18 mouse cellular contexts compared by ENCODE assay signal in the genomic region with DNA sequence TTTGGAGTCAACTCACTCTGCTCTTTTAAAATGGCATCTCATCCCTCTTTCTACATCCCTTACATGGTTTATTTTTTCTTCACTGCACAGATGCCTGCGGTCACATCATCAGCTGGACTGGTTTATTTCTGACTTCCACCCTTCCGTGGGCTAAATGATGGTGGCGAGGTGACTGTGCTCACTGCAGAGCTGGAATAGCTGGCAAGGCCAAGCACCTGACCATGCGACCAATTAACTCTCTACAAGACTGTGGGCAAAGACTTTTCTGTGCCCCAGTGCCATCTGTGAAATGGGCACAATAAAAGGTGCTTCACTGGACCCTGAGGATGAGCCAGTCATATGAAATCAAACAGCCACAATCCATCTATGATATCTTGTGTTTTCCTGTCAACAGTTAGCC.
DNase-seq lines count a peak whose midpoint lies in the region; ATAC-seq and TF ChIP-seq lines count a peak whose summit lies in the region.
"Had no signal": no experiment of that assay in that cellular context is flagged by ENCODE, and none has a peak within 500 bp of the region (broad histone marks: within the 10 kb centered on the region; RNA-seq: fewer than 3 reads in every experiment).

No protein-coding gene starts in this region.

- DNase-seq in heart, adult 11 months: peak; percentile 62
- DNase-seq in heart, postnatal 10 days: no peak
- DNase-seq in heart, adult 2 months: no peak
- no peak for DNase-seq in heart, postnatal 25 days (ENCODE audit: low spot score)
- peak; percentile 69 for DNase-seq in midbrain, embryonic 11.5 days (ENCODE audit: low spot score, missing footprints)
- DNase-seq in midbrain, embryonic 14.5 days: no peak
- DNase-seq in forebrain, embryonic 10.5 days (ENCODE audit: extremely low spot score, low spot score): no peak
- DNase-seq: adrenal gland, postnatal 25 days; B cell, adult 2 months; cerebellum, adult 11 months; cerebellum, adult 11-12 months; cerebellum, adult 18-20 months had no signal

- peak overlapping the region; percentile 40 for H3K27ac ChIP-seq in heart, adult 2 months
- no peak overlapping the region for H3K27ac ChIP-seq in midbrain, embryonic 11.5 days (ENCODE audit: low read depth, low read length)
- no peak overlapping the region for H3K27ac ChIP-seq in midbrain, embryonic 14.5 days (replicated peaks; ENCODE audit: low read depth, low read length)
- peak overlapping the region; percentile 58 for H3K27ac ChIP-seq in brown adipose tissue, adult 24 weeks (replicated peaks; ENCODE audit: low read depth, low read length)
- H3K27ac ChIP-seq in forebrain, embryonic 10.5 days: no peak overlapping the region

- no peak overlapping the region for H3K4me2 ChIP-seq in midbrain, embryonic 11.5 days
- H3K4me2 ChIP-seq in midbrain, embryonic 14.5 days (ENCODE audit: low read length): no peak overlapping the region

- intact Hi-C loops in heart, postnatal 10 days (cut with DNase I): no loop called here
- intact Hi-C loops in heart, adult 2 months (cut with DNase I): no loop called here
- intact Hi-C loops in heart, postnatal 25 days (cut with DNase I): no loop called here

- H3K4me3 ChIP-seq in heart, adult 2 months: no peak overlapping the region
- no peak overlapping the region for H3K4me3 ChIP-seq in midbrain, embryonic 11.5 days (ENCODE audit: low read depth, low read length)
- H3K4me3 ChIP-seq in midbrain, embryonic 14.5 days (replicated peaks; ENCODE audit: low read depth, low read length): no peak overlapping the region
- no peak overlapping the region for H3K4me3 ChIP-seq in brown adipose tissue, adult 24 weeks (ENCODE audit: insufficient read depth, low read depth, low read length)
- H3K4me3 ChIP-seq in forebrain, embryonic 10.5 days: no peak overlapping the region

- H3K4me1 ChIP-seq in heart, adult 2 months (ENCODE audit: control insufficient read depth, insufficient read depth, low read length): peaks cover 9% of the 10 kb centered on the region
- no peaks in the 10 kb centered on the region for H3K4me1 ChIP-seq in midbrain, embryonic 11.5 days (ENCODE audit: control insufficient read depth, insufficient read depth, low read length)
- H3K4me1 ChIP-seq in midbrain, embryonic 14.5 days (ENCODE audit: control insufficient read depth, insufficient read depth, low read length): no peaks in the 10 kb centered on the region
- peaks cover 16% of the 10 kb centered on the region for H3K4me1 ChIP-seq in brown adipose tissue, adult 24 weeks (ENCODE audit: control insufficient read depth, insufficient read depth, insufficient read length, low read length)
- no peaks in the 10 kb centered on the region; the same call in 1 of the 2 replicates for H3K4me1 ChIP-seq in forebrain, embryonic 10.5 days

- peaks cover 9% of the 10 kb centered on the region for H3K36me3 ChIP-seq in heart, adult 2 months (ENCODE audit: control insufficient read depth, insufficient read depth, low read length)
- no peaks in the 10 kb centered on the region for H3K36me3 ChIP-seq in midbrain, embryonic 11.5 days (ENCODE audit: control insufficient read depth, insufficient read depth, low read length)
- H3K36me3 ChIP-seq in midbrain, embryonic 14.5 days (ENCODE audit: control insufficient read depth, insufficient read depth, low read length): 0 out of 2 replicates have a peak, but pooled peaks cover 3% of the 10 kb centered on the region
- no peaks in the 10 kb centered on the region for H3K36me3 ChIP-seq in forebrain, embryonic 10.5 days (replicated peaks)

- 90% methylated on average over 4 of the region's 4 CpGs for WGBS in heart, adult 2 months
- 93% methylated on average over 4 of the region's 4 CpGs for WGBS in midbrain, embryonic 11.5 days
- 93% methylated on average over 4 of the region's 4 CpGs for WGBS in midbrain, embryonic 14.5 days
- 90% methylated on average over 4 of the region's 4 CpGs for WGBS in forebrain, embryonic 10.5 days

- no peak overlapping the region for H3K9ac ChIP-seq in heart, adult 2 months (ENCODE audit: low read depth, low read length)
- no peak overlapping the region for H3K9ac ChIP-seq in midbrain, embryonic 11.5 days (ENCODE audit: low read length)
- no peak overlapping the region for H3K9ac ChIP-seq in midbrain, embryonic 14.5 days (replicated peaks; ENCODE audit: low read length)

- ATAC-seq in midbrain, embryonic 11.5 days (ENCODE audit: low FRiP score): no peak
- no peak for ATAC-seq in midbrain, embryonic 14.5 days (ENCODE audit: low FRiP score, low TSS enrichment)
- ATAC-seq: activated CD4-positive, CD25-positive, alpha-beta regulatory T cell, adult 4 months; CD4-positive, CD25-positive, alpha-beta regulatory T cell, adult 4 months; Patski had no signal

- H3K79me2 ChIP-seq in heart, adult 2 months (replicated peaks; ENCODE audit: control insufficient read depth, insufficient read depth, low read length): no peaks in the 10 kb centered on the region

- TF ChIP-seq CTCF in heart, adult 2 months (IDR thresholded peaks at IDR 0.05): no peak

- no peak for TF ChIP-seq POLR2A in heart, adult 2 months (IDR thresholded peaks at IDR 0.05; ENCODE audit: insufficient read depth, low read depth, low read length)

- H3K9me3 ChIP-seq in midbrain, embryonic 11.5 days (ENCODE audit: control insufficient read depth, low read length): no peaks in the 10 kb centered on the region
- H3K9me3 ChIP-seq in midbrain, embryonic 14.5 days (ENCODE audit: control insufficient read depth, low read length): no peaks in the 10 kb centered on the region
- H3K9me3 ChIP-seq in forebrain, embryonic 10.5 days: no peaks in the 10 kb centered on the region
- H3K9me3 ChIP-seq: G1E had no signal

- no peak for TF ChIP-seq EP300 in heart, adult 2 months (IDR thresholded peaks at IDR 0.05; ENCODE audit: insufficient read depth, low read depth, low read length)

- no peaks in the 10 kb centered on the region for H3K27me3 ChIP-seq in heart, adult 2 months (ENCODE audit: control insufficient read depth, insufficient read depth, low read length)
- H3K27me3 ChIP-seq in midbrain, embryonic 11.5 days (ENCODE audit: control insufficient read depth, insufficient read depth, low read length): no peaks in the 10 kb centered on the region
- H3K27me3 ChIP-seq in midbrain, embryonic 14.5 days (ENCODE audit: control insufficient read depth, insufficient read depth, low read length): no peaks in the 10 kb centered on the region
- H3K27me3 ChIP-seq in forebrain, embryonic 10.5 days (ENCODE audit: poor library complexity, severe bottlenecking): no peaks in the 10 kb centered on the region
- H3K27me3 ChIP-seq: CH12.LX, Patski had no signal

Comparison
In these comparisons a context has a peak if more than half of its experiments do, and no peak if none do; other contexts are left out.
1. DNase-seq: peak in heart, adult 11 months (single experiment) and midbrain, embryonic 11.5 days (single experiment); none in heart, postnatal 10 days (0 of 2), heart, adult 2 months (0 of 2), heart, postnatal 25 days (single experiment), midbrain, embryonic 14.5 days (single experiment) and forebrain, embryonic 10.5 days (single experiment).
2. H3K27ac ChIP-seq: peak in heart, adult 2 months (single experiment) and brown adipose tissue, adult 24 weeks (single experiment); none in midbrain, embryonic 11.5 days (single experiment), midbrain, embryonic 14.5 days (single experiment) and forebrain, embryonic 10.5 days (single experiment).